Mouse (Mus musculus) embryonic fibroblast, embryonic 13.5 days (primary cell): ENCODE data around the gene Fndc11. TPM values are rescaled to one million over a fixed set of nuclear protein-coding genes. Genes with fewer than 3 reads are reported as not detected.
A peak's percentile ranks its signal among the peaks of the same experiment; 100 is the strongest.
"Not testable (repeated sequence)": the region's sequence is repeated elsewhere in the genome, so short reads cannot be mapped to it uniquely, and the experiment has no call there.

Experiments
- H3K27ac ChIP-seq: 2 replicates; pipeline ENCODE4 v1.5.1; 2012; ENCODE audit warnings: low read length, control low read depth, inconsistent platforms; ENCODE audit not compliant: insufficient read depth
- H3K4me1 ChIP-seq: 2 replicates; pipeline ENCODE4 v1.6.1; 2011; ENCODE audit warnings: low read length; ENCODE audit not compliant: control insufficient read depth, insufficient read depth
- H3K4me3 ChIP-seq: 2 replicates; pipeline ENCODE4 v1.5.1; 2011; ENCODE audit warnings: mild to moderate bottlenecking, control low read depth, low read length; ENCODE audit not compliant: insufficient read depth
- CTCF ChIP-seq: IDR thresholded peaks from 2 replicates; pipeline ENCODE4 v1.5.1; 2011; ENCODE audit warnings: mild to moderate bottlenecking, control low read depth, low read length, moderate library complexity, borderline replicate concordance; ENCODE audit not compliant: insufficient read depth
- POLR2A ChIP-seq: IDR thresholded peaks from 2 replicates; pipeline ENCODE4 v1.6.1; 2011; ENCODE audit warnings: low read depth, mild to moderate bottlenecking, control low read depth, low read length, moderate library complexity
- polyA plus RNA-seq: library from polyadenylated mRNA; stranded (reverse); fragments of >200 nt; gene quantifications from 2 replicates; pipeline ENCODE4 v1.2.4, GENCODE M21; 2011; ENCODE audit warnings: low read depth; ENCODE audit not compliant: missing spikeins, insufficient read length

Gene Fndc11
- not detected in 2 replicates for polyA plus RNA-seq

DNA sequence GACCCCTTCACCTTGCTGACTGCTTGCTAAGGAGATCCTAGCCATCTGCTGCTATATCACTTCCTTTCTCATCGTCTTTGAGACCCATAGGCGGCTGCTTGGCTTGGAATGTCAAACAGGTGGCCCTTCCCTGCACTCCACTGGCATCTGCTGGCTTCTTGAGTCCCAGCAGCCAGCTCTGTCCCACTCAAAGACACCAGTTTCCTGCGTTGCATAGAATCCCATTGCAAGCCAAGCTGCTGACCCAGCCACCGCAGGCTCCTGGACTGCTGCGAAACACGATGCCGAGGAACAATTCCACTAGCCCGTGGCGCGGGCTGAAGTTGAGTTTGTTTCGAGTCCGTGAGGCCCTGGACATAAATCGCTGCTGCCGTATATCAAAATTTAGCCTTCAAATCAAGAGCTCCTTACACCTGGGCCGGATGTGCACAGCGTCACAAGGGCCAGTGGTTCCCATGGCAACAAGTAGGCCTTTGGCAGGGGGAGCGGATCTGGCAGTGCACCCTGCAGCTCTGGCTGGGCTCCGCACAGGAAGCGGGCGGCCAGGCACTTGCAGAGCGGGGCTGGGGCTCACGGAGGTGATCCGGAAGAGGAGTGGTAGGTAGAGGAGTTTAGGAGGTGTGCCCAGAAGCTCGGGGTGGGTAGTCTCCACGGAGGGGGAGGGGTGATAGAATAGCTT lies at the start of gene Fndc11:
Fndc11 (plus strand) TSS at position 476 of the 679 bp plus-strand sequence.
- H3K4me3 ChIP-seq: no peak within 1 kb of the TSS
- H3K4me1 ChIP-seq: no peaks in the 10 kb centered on the region; the same call in 1 of the 2 replicates
- no peak within 1 kb of the TSS for H3K27ac ChIP-seq
- TF ChIP-seq POLR2A: no peak
- no peak for TF ChIP-seq CTCF

DNA sequence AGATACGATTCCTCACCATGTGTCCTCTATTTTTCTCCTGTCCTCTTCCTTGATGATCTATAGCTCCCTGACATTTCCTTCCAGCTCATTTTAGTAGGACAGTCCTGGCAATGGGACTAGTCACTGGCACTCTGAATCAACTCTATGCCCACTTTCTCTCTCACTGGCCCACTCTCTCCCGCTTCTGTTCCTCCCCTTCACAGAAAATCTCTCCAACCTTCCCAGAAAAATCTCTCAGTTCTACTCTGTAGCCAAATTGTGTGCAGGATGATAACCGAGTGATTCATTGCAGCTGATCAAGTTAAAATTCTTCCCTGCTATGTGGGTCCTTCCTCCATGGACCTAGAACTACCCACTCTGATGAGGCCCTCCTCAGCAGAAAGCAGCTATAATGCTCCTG lies 45.2 kb upstream of the Fndc11 start:
- TF ChIP-seq CTCF: no peak
- no peak for TF ChIP-seq POLR2A
- Histone ChIP-seq H3K4me1 (no peaks in the 10 kb centered on the region), H3K4me3 (no peak overlapping the region), H3K27ac (no peak overlapping the region)

DNA sequence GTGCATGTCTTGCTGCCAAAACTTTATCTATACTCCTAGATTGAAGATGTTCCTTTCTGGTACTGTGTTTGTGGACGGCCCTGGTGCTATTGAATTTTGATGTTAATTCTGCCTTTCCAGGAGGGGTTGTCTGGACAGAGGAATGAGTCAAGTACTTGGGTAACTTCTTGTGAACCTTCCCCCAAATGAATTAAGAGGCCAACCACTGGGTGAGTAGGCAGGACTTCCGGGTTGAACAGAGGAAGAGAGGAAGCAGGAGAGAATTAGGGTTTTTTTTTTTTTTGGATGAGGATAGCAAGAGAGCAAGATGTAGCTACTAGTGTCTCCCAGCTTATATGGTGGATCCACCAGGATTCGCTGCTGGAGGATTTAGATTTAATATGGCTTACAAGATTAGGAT lies 41.8 kb upstream of the Fndc11 start:
- Histone ChIP-seq H3K27ac (no peak overlapping the region), H3K4me1 (no peaks in the 10 kb centered on the region), H3K4me3 (no peak overlapping the region)
- no peak for TF ChIP-seq POLR2A

DNA sequence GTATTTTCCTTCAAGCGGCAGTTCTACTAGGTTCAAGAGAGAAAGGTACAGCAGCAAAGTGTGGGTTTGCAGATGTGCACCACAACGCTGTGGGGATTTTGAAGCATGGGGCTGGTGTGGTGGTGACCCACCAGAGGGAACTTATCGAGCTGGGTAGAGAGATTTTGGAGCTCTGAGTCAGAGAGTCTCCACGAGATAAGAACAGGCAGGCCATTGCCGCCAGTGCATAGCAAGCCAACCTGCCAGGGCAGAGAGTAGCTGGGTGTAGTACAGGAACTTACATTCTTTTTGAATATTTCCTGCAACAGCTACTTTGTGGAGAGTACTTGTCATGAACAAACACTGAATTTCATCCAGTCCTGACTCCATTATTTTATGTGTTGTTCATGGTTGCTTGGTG lies 41.3 kb upstream of the Fndc11 start:
- no peak for TF ChIP-seq POLR2A
- TF ChIP-seq CTCF: no peak
- H3K4me1 ChIP-seq: no peaks in the 10 kb centered on the region
- no peak overlapping the region for H3K27ac ChIP-seq
- no peak overlapping the region for H3K4me3 ChIP-seq

DNA sequence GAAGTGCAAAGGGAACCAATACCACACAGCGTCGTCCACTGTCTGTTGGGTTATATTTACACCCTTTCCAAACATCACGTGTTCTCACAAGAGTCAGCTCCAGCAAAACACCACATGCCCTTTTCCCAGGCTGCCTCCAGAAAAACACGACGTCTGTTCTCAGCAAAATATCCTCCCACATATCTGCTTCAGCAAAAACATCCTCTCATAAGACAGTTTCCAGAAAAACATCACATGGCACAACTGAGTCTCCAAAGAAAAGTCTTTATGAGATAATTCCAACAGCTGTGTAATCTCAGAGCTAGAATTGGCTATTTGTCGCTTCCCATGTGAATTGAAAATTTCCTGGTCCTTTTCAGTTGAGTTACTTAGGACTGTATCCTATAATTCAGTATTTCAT lies 38.9 kb upstream of the Fndc11 start:
- H3K27ac ChIP-seq: no peak overlapping the region
- no peak overlapping the region for H3K4me3 ChIP-seq
- H3K4me1 ChIP-seq: no peaks in the 10 kb centered on the region
- no peak for TF ChIP-seq CTCF
- no peak for TF ChIP-seq POLR2A

DNA sequence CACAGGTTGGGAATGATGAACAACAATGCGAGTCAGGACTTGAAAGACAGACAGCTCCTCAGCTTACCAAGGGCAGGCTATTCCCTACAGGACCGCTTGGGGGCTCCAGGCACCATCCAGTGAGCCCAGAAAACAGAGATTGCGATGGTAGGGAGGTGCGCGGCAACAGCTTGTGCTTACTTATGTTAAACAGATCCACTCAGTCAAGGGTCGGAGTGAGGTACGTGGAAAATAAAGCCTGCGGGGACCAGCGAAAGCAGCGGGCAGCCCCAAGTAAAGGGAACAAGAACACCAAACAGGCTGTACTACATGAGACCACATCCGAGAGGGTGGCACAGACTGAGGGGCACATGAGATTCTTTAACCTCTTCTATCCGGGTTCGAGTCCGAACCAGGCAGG lies 33.2 kb upstream of the Fndc11 start:
- TF ChIP-seq POLR2A: no peak
- peak; percentile 90 for TF ChIP-seq CTCF
- no peaks in the 10 kb centered on the region for H3K4me1 ChIP-seq
- peak overlapping the region; percentile 68 for H3K4me3 ChIP-seq
- no peak overlapping the region for H3K27ac ChIP-seq

DNA sequence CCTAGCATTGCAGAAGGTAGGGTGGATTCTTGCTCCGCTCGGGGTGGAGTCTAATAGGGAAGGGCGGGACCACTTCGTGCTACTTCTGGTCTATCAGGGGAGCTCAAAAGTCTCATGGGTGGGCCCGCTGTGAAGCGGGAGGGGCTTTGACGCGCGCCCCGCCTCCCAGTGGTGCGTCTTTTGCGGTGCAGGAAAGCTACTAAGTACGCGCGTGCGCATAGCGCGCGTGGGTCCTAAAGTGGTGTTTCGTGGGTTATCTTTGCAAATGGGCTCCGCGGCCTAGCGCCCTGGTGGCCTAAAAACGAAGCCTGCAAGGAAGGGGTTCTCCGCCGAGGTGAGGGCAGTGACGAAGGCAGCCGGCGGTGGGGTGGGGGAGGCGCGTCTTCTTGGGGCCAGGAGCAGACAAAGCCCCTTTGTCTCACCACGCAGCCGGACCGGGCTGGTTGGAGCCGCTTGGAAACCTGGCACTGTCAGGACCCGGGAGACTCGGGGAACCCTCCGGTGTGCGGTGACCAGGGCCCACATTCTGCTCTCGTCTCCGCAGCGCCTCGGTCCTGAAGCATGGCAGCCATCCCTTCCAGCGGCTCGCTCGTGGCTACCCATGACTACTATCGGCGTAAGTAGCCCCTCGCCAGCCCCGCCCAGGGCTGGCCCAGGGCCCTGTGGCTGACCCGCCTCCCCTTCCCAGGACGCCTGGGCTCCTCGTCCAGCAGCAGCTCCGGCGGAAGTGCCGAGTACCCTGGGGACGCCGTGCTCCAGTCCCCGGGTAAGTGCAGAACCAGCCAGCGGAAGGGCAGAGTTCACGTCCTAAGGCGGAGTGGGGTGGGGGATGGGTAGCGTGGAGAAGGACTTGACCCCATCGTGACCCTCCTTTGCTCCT lies 32.5 kb upstream of the Fndc11 start, which contains the start of gene Ppdpf:
Ppdpf (plus strand) TSS at position 127 of the 880 bp plus-strand sequence.
- no peak for TF ChIP-seq CTCF
- TF ChIP-seq POLR2A: peak; percentile 72
- Histone ChIP-seq H3K4me1 (no peaks in the 10 kb centered on the region), H3K27ac (peak within 1 kb of the TSS; percentile 32), H3K4me3 (peak within 1 kb of the TSS; percentile 68)

DNA sequence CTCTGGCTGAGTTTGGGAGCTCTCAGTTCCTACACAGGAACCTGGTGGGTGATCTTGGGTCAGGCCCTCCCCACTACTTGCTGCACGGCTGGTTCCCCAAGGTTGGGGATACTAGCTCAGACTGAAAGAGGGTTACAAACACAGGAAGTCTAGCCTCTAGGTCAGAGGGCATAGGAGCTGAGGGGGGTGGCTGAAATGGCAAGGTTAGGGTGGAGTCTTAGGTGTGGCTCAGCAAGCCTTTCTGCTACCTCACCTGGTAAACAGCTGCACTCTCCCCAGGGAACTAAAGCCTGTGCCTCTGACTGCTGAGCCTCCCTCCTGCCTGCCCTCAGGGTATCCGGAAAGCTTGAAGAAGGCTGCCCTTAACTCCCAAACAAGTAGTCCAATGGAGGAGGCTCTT lies 31.1 kb upstream of the Fndc11 start:
- no peak for TF ChIP-seq CTCF
- TF ChIP-seq POLR2A: no peak
- H3K27ac ChIP-seq: no peak overlapping the region
- H3K4me3 ChIP-seq: no peak overlapping the region
- H3K4me1 ChIP-seq: no peaks in the 10 kb centered on the region

DNA sequence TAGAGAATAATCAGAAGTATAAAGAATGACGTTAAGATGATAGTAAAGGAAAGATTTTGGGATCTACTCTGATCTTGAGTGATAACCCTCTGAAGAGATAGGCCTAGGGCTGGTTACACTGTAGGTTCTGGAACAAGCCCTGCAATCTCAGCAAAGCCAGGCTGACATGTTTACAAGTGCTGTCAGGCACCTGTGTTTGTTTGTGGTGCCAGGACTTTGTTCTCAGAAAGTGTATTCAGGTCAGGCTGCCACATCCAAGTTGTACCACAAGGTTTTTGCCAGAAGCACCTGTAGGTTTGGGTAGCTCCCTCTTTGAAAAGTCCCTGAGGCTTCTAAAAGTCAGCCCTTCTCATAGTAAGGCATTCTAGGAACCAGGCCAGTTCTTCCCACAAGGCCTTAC lies 30.5 kb upstream of the Fndc11 start:
- Histone ChIP-seq H3K27ac (no peak overlapping the region), H3K4me3 (no peak overlapping the region), H3K4me1 (no peaks in the 10 kb centered on the region)
- TF ChIP-seq POLR2A: no peak
- TF ChIP-seq CTCF: no peak

DNA sequence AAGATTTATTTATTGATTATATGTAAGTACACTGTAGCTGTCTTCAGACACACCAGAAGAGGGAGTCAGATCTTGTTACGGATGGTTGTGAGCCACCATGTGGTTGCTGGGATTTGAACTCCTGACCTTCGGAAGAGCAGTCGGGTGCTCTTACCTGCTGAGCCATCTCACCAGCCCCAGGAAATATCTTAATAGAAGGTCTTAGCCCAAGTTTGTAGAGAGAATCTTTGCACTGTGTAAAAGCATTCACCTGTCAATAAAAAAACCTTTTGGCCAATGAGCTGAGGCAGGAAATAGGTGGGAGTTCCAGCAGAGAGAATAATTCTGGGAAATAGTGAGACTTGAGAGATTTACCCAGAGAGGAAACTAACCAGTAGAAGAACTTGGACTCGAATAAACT lies 28.4 kb upstream of the Fndc11 start:
- H3K4me1 ChIP-seq, H3K27ac ChIP-seq, H3K4me3 ChIP-seq: not testable (repeated sequence)
